Mouse (Mus musculus) subcutaneous adipose tissue, adult 2 months (tissue): Measurements from ENCODE around the gene Clasp2. TPM values are rescaled to one million over a fixed set of nuclear protein-coding genes. Genes with fewer than 3 reads are reported as not detected.

Source experiments
- polyA plus RNA-seq: library from polyadenylated mRNA; depleted of rRNA; stranded (reverse); fragments of >200 nt; gene quantifications from 2 replicates; pipeline ENCODE4 v1.2.3, GENCODE M21; 2012; ENCODE audit warnings: low replicate concordance; rRNA removed

The Clasp2 gene
- 11.5 and 14.6 TPM in 2 replicates for polyA plus RNA-seq

GRCm38 (mm10) chr9:113741108-113741636 lies at the start of gene Clasp2:
Gene Clasp2 (plus strand): TSS chr9:113741473.

GRCm38 (mm10) chr9:113707481-113708360 lies 33.6 kb upstream of the Clasp2 start, which contains the start of gene Pdcd6ip:
Gene Pdcd6ip (minus strand): TSS chr9:113708259.

GRCm38 (mm10) chr9:113930534-113931374 lies 189.5 kb downstream of the Clasp2 start, which contains the start of gene Ubp1:
Gene Ubp1 (plus strand): TSS chr9:113930934.

Other genes starting within 250 kb of the Clasp2 start
- 71.6 and 77.3 TPM in 2 replicates for gene Pdcd6ip, start 33.2 kb upstream of the Clasp2 start, polyA plus RNA-seq
- gene Ubp1, start 189.5 kb downstream of the Clasp2 start, polyA plus RNA-seq = 55.6 and 76.8 TPM in 2 replicates